ENCODE assay signal across 21 mouse cellular contexts in genomic region chr1:153491822-153492221, GRCm38 (mm10). TPM values are rescaled to one million over a fixed set of nuclear protein-coding genes. Genes with fewer than 3 reads are reported as not detected.
DNase-seq lines count a peak whose midpoint lies in the region; ATAC-seq and TF ChIP-seq lines count a peak whose summit lies in the region.
"Had no signal": no experiment of that assay in that cellular context is flagged by ENCODE, and none has a peak within 500 bp of the region (broad histone marks: within the 10 kb centered on the region; RNA-seq: fewer than 3 reads in every experiment).

No protein-coding gene starts in this region.

- H3K4me3 ChIP-seq in gastrocnemius, adult 2 months = no peak overlapping the region
- H3K4me3 ChIP-seq in ES-E14 (ENCODE audit: insufficient read depth in 1 of 2, low read depth in 1 of 2, low read length in 2 of 2, poor library complexity in 1 of 2, severe bottlenecking in 1 of 2) = no peak overlapping the region
- H3K4me3 ChIP-seq: forebrain, embryonic 10.5 days; liver, embryonic 15.5 days; midbrain, embryonic 13.5 days; myocyte; neural tube, embryonic 15.5 days had no signal

- H3K27ac ChIP-seq in gastrocnemius, adult 2 months = 0 out of 2 replicates have a peak overlapping the region, but pooled peaks have one; percentile 28
- peak overlapping the region; percentile 94; the same call in 1 of the 2 replicates for H3K27ac ChIP-seq in ES-E14 (ENCODE audit: insufficient read depth, low read depth, low read length, poor library complexity, severe bottlenecking)
- H3K27ac ChIP-seq: forebrain, embryonic 10.5 days; liver, embryonic 15.5 days; midbrain, embryonic 13.5 days; neural tube, embryonic 15.5 days had no signal

- peak; percentile 11 to 34; a peak in 1 of 4 replicates for ATAC-seq in hematopoietic stem cell, adult 5-6 weeks (replicated peaks in 1 of 2; ENCODE audit: insufficient read depth in 1 of 2, low FRiP score in 2 of 2, low TSS enrichment in 1 of 2, low read depth in 1 of 2, poor library complexity in 2 of 2, severe bottlenecking in 2 of 2)
- ATAC-seq: forebrain, postnatal 0 days; hindbrain, embryonic 16.5 days; midbrain, embryonic 13.5 days had no signal

- TF ChIP-seq CTCF in gastrocnemius, adult 2 months (IDR thresholded peaks at IDR 0.05) = no peak

- intact Hi-C loops in gastrocnemius, adult 2 months (cut with DNase I) = no loop called here

- H3K9me3 ChIP-seq in ES-E14 (ENCODE audit: control insufficient read depth, insufficient read depth, low read depth, low read length) = no peaks in the 10 kb centered on the region
- H3K9me3 ChIP-seq: forebrain, embryonic 10.5 days; liver, embryonic 15.5 days; midbrain, embryonic 13.5 days; neural tube, embryonic 15.5 days had no signal

- DNase-seq in gastrocnemius, adult 2 months = no peak
- no peak for DNase-seq in gastrocnemius, postnatal 25 days
- DNase-seq in lung, postnatal 36 days = peak; percentile 56
- no peak for DNase-seq in lung, postnatal 4 days
- no peak for DNase-seq in ES-E14 (ENCODE audit: low read depth, low spot score)
- DNase-seq in cerebellum, adult 9-11 months = no peak
- DNase-seq in right cerebral cortex, adult 2 months (ENCODE audit: low spot score in 2 of 2) = no peak
- DNase-seq: adrenal gland, adult 8-10 months; cerebellum, adult 11-12 months; cerebellum, postnatal 36 days; forebrain, postnatal 0 days; heart, postnatal 4 days; kidney, adult 11 months; right cerebral cortex, postnatal 25 days had no signal

- H3K4me1 ChIP-seq in ES-E14 (ENCODE audit: control insufficient read depth in 2 of 2, insufficient read depth in 2 of 2, low read length in 2 of 2, poor library complexity in 1 of 2) = peaks cover 12 to 21% of the 10 kb centered on the region in 2 experiments; a peak in 3 of 4 replicates

- in situ Hi-C loops in ES-E14 (cut with MboI; ENCODE audit: low sequenced_read_pairs in 2 of 2, unreplicated experiment in 2 of 2) = no loop called here

- H3K9ac ChIP-seq in ES-E14 (ENCODE audit: insufficient read depth, low read depth, low read length, poor library complexity, severe bottlenecking) = peak overlapping the region; percentile 4; the same call in 1 of the 2 replicates
- H3K9ac ChIP-seq: forebrain, postnatal 0 days; liver, embryonic 15.5 days; midbrain, embryonic 13.5 days; neural tube, embryonic 15.5 days had no signal

- no peaks in the 10 kb centered on the region for H3K36me3 ChIP-seq in ES-E14 (ENCODE audit: control insufficient read depth, insufficient read depth, low read length, poor library complexity, severe bottlenecking)
- H3K36me3 ChIP-seq: forebrain, embryonic 10.5 days; liver, embryonic 15.5 days; midbrain, embryonic 13.5 days; neural tube, embryonic 15.5 days had no signal

TF ChIP-seq in ES-E14, 5 proteins besides CTCF, POLR2A, EP300 and RAD21:
- TF ChIP-seq ZC3H11A (IDR thresholded peaks at IDR 0.05; ENCODE audit: borderline replicate concordance, low read depth, low read length) (no peak), ZNF384 (IDR thresholded peaks at IDR 0.05; ENCODE audit: low read depth, low read length) (no peak), MAFK (IDR thresholded peaks at IDR 0.05; ENCODE audit: insufficient read depth, low read depth, low read length) (no peak), CHD2 (IDR thresholded peaks at IDR 0.05; ENCODE audit: low read depth, low read length) (no peak), HCFC1 (IDR thresholded peaks at IDR 0.05; ENCODE audit: borderline replicate concordance, insufficient read depth, low read length) (no peak)

RNA-seq across cellular contexts. Expression of gene Dhx9, which starts 4.4 kb away (rescaled TPM):
- 10 to 100 TPM; 26.1 to 29.5 TPM for total RNA-seq in gastrocnemius, adult 2 months (2021)
- total RNA-seq in gastrocnemius, postnatal 25 days (2021) = 10 to 100 TPM; 26.0 to 26.8 TPM
- 142 and 160 TPM in 2 replicates for total RNA-seq in ES-E14 (2012; rRNA removed)
- 163 and 235 TPM in 2 replicates for total RNA-seq in hematopoietic stem cell, adult 5-6 weeks (2017)

RNA-seq across cellular contexts. Expression of gene Npl, which starts 58.0 kb away (rescaled TPM):
- total RNA-seq in gastrocnemius, adult 2 months (2021) = 1 to 10 TPM; 1.1 to 1.6 TPM
- total RNA-seq in gastrocnemius, postnatal 25 days (2021) = 1 to 10 TPM in 1 of 2 experiments, under 1 TPM in 1; 0.90 to 2.1 TPM
- 7.1 and 15.6 TPM in 2 replicates for total RNA-seq in ES-E14 (2012; rRNA removed)
- total RNA-seq in hematopoietic stem cell, adult 5-6 weeks (2017) = 17.2 and 26.1 TPM in 2 replicates
